25 mouse cellular contexts compared by ENCODE assay signal in the genomic region with DNA sequence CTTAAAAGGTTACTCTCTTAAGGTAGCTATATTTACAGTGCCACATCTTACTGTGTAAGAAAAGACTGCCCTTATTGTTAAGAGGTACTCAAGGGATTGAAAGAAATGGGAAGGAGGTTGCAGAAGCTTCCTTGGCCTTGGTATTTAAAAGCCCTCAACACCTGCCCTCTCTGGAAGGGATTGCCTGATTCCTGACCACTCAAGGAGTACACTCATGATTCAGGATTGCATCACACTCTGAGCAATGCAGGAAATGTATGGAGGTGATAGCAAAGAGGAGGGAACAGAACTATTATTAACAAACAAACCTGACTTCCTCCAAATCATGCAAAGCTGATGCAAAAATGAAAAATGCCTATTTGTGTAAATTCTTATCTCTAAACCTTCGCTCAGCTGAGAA.
A peak's percentile ranks its signal among the peaks of the same experiment; 100 is the strongest.
DNase-seq lines count a peak whose midpoint lies in the region; ATAC-seq and TF ChIP-seq lines count a peak whose summit lies in the region.
"Had no signal": no experiment of that assay in that cellular context is flagged by ENCODE, and none has a peak within 500 bp of the region (broad histone marks: within the 10 kb centered on the region; RNA-seq: fewer than 3 reads in every experiment).

No protein-coding gene starts in this region.

- H3ac ChIP-seq in C2C12 (ENCODE audit: control insufficient read depth, insufficient read length, low read depth): no peak overlapping the region

- no peak overlapping the region for H3K27ac ChIP-seq in lung, postnatal 0 days (ENCODE audit: low read length)
- no peak overlapping the region for H3K27ac ChIP-seq in hindbrain, postnatal 0 days

- no peaks in the 10 kb centered on the region for H3K36me3 ChIP-seq in lung, postnatal 0 days (ENCODE audit: insufficient read depth, low read length)
- H3K36me3 ChIP-seq in C2C12 (ENCODE audit: control insufficient read depth, insufficient read depth): no peaks in the 10 kb centered on the region
- no peaks in the 10 kb centered on the region for H3K36me3 ChIP-seq in hindbrain, postnatal 0 days (ENCODE audit: insufficient read depth, low read length)
- H3K36me3 ChIP-seq: G1E had no signal

- ATAC-seq in lung, postnatal 0 days: peak; percentile 69
- no peak for ATAC-seq in hindbrain, postnatal 0 days
- ATAC-seq: activated CD4-positive, CD25-positive, alpha-beta regulatory T cell, adult 4 months; CD4-positive, CD25-positive, alpha-beta regulatory T cell, adult 4 months; Patski had no signal

- H3K9me3 ChIP-seq in lung, postnatal 0 days (ENCODE audit: low read length): no peaks in the 10 kb centered on the region
- no peaks in the 10 kb centered on the region for H3K9me3 ChIP-seq in hindbrain, postnatal 0 days (ENCODE audit: low read length)
- H3K9me3 ChIP-seq: G1E had no signal

- no peaks in the 10 kb centered on the region for H3K79me2 ChIP-seq in C2C12 (ENCODE audit: control insufficient read depth, insufficient read depth)

- no peak; the same call in 1 of the 2 replicates for TF ChIP-seq EP300 in lung, postnatal 0 days (IDR thresholded peaks at IDR 0.05)

- no peak overlapping the region for H3K4me3 ChIP-seq in lung, postnatal 0 days (ENCODE audit: low read depth, low read length)
- H3K4me3 ChIP-seq in C2C12 (ENCODE audit: insufficient read depth, poor library complexity, severe bottlenecking): no peak overlapping the region
- no peak overlapping the region for H3K4me3 ChIP-seq in hindbrain, postnatal 0 days (ENCODE audit: low read length)

- no peaks in the 10 kb centered on the region for H3K4me1 ChIP-seq in lung, postnatal 0 days (ENCODE audit: insufficient read depth, low read depth, low read length)
- no peaks in the 10 kb centered on the region for H3K4me1 ChIP-seq in hindbrain, postnatal 0 days (ENCODE audit: insufficient read depth, low read length)

- no peaks in the 10 kb centered on the region for H3K79me3 ChIP-seq in C2C12 (ENCODE audit: low read depth)

- no peak overlapping the region for H3K9ac ChIP-seq in lung, postnatal 0 days (replicated peaks; ENCODE audit: low read depth)
- H3K9ac ChIP-seq in hindbrain, postnatal 0 days (replicated peaks; ENCODE audit: low read length): no peak overlapping the region

- H3K4me2 ChIP-seq in lung, postnatal 0 days (replicated peaks; ENCODE audit: low read depth, low read length): no peak overlapping the region
- no peak overlapping the region for H3K4me2 ChIP-seq in hindbrain, postnatal 0 days (ENCODE audit: low read depth, low read length)

- TF ChIP-seq CTCF in lung, postnatal 0 days (IDR thresholded peaks at IDR 0.05): no peak
- TF ChIP-seq CTCF in C2C12 (IDR thresholded peaks at IDR 0.05; ENCODE audit: control insufficient read depth, insufficient read depth, insufficient read length): no peak
- TF ChIP-seq CTCF in hindbrain, postnatal 0 days (IDR thresholded peaks at IDR 0.05; ENCODE audit: low read depth): no peak

- DNase-seq in lung, postnatal 0 days (ENCODE audit: low spot score): peak; percentile 28
- no peak for DNase-seq in lung, postnatal 25 days (ENCODE audit: low spot score)
- peak; percentile 5 for DNase-seq in 3T3-L1 (ENCODE audit: low read depth, low spot score)
- peak; percentile 85 for DNase-seq in 416B (ENCODE audit: low read depth)
- DNase-seq in cerebellum, adult 9-10 months: no peak
- no peak for DNase-seq in testis, postnatal 14 days (ENCODE audit: low spot score)
- no peak for DNase-seq in hindbrain, postnatal 0 days (ENCODE audit: low spot score)
- DNase-seq: adrenal gland, adult 2 months; adrenal gland, adult 8-10 months; adrenal gland, postnatal 10 days; adrenal gland, postnatal 14 days; adrenal gland, postnatal 25 days; adrenal gland, postnatal 36 days; B cell, adult 2 months; cerebellum, adult 11 months; cerebellum, adult 11-12 months; cerebellum, adult 18-20 months; cerebellum, adult 2 months; cerebellum, adult 8-10 months had no signal

- H3K27me3 ChIP-seq in lung, postnatal 0 days (replicated peaks; ENCODE audit: insufficient read depth, low read length): no peaks in the 10 kb centered on the region
- H3K27me3 ChIP-seq in C2C12 (ENCODE audit: control insufficient read depth, insufficient read depth, insufficient read length): no peaks in the 10 kb centered on the region
- H3K27me3 ChIP-seq in hindbrain, postnatal 0 days (ENCODE audit: insufficient read depth, low read length): no peaks in the 10 kb centered on the region
- H3K27me3 ChIP-seq: CH12.LX, Patski had no signal

- 67% methylated on average over 1 of the region's 1 CpGs for WGBS in lung, postnatal 0 days
- 89% methylated on average over 1 of the region's 1 CpGs for WGBS in hindbrain, postnatal 0 days

TF ChIP-seq in C2C12, 6 proteins besides CTCF, POLR2A, EP300 and RAD21:
- TF ChIP-seq USF1 (IDR thresholded peaks at IDR 0.05; ENCODE audit: low read depth) (no peak), CEBPB (IDR thresholded peaks at IDR 0.05; ENCODE audit: low read depth) (peak; percentile 60), MYOD1 (IDR thresholded peaks at IDR 0.05; ENCODE audit: control insufficient read depth, insufficient read length, low read depth) (peak; percentile 20), MYOG (IDR thresholded peaks at IDR 0.05; ENCODE audit: control insufficient read depth, extremely low read depth, insufficient read length) (no peak), MAX (IDR thresholded peaks at IDR 0.05) (no peak), FOSL1 (IDR thresholded peaks at IDR 0.05; ENCODE audit: insufficient read depth, low read length, poor library complexity, severe bottlenecking) (no peak)

Comparison
In these comparisons a context has a peak if more than half of its experiments do, and no peak if none do; other contexts are left out.
1. DNase-seq: peak in lung, postnatal 0 days (single experiment), 3T3-L1 (single experiment) and 416B (single experiment); none in lung, postnatal 25 days (single experiment), cerebellum, adult 9-10 months (single experiment), testis, postnatal 14 days (single experiment) and hindbrain, postnatal 0 days (single experiment).